Mouse (Mus musculus) liver, postnatal 0 days (tissue): ENCODE data around the gene Chst11.

ENCODE experiments used
- CTCF ChIP-seq: sonication (generic); IDR thresholded peaks from 2 replicates; pipeline ENCODE4 v1.5.1; 2016; ENCODE audit warnings: antibody characterized with exemption, low read depth
- EP300 ChIP-seq: IDR thresholded peaks from 2 replicates; pipeline ENCODE4 v1.6.1; 2016; ENCODE audit warnings: antibody characterized with exemption, low read depth, mild to moderate bottlenecking

GRCm38 (mm10) chr10:83185121-83185520 lies 199.8 kb downstream of the Chst11 start:
- TF ChIP-seq CTCF (no peak), EP300 (no peak)
